Mouse (Mus musculus): ENCODE measurements around the gene Ppan. TPM values are rescaled to one million over a fixed set of nuclear protein-coding genes. Genes with fewer than 3 reads are reported as not detected.

The Ppan gene
- 10 to 100 TPM; 23.5 to 25.5 TPM for total RNA-seq (2021)

- peak; percentile 86 to 89 for DNase-seq (ENCODE audit: extremely low spot score in 1 of 2, low spot score in 1 of 2)
Observed at GRCm38 (mm10) chr9:20887704-20888385, at the start of gene Ppan. Gene Ppan (plus strand): TSS chr9:20888175.

- DNase-seq (ENCODE audit: extremely low spot score in 1 of 2, low spot score in 1 of 2) = no peak
Observed at GRCm38 (mm10) chr9:20838931-20839330, 49.0 kb upstream of the Ppan start.

DNA sequence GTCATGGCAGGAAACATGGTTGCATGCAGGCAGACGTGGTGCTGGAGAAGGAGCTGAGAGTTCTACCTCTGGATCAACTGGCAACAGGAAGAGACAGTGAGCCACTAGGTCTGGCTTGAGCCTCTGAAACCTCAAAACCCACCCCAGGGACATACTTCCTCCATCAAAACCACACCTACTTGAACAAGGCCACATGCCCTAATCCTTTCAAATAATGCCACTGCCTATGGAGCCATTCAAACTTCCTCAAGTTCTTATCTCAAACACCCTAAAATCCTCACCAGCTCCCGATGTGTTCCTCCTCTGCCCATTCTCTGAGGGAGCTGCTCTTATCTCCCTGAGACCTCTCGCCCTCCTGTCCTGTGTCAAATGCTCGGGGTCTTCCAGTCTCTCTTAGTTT, 45.8 kb upstream of the Ppan start:
- no peak for DNase-seq (ENCODE audit: extremely low spot score in 1 of 2, low spot score in 1 of 2)

DNA sequence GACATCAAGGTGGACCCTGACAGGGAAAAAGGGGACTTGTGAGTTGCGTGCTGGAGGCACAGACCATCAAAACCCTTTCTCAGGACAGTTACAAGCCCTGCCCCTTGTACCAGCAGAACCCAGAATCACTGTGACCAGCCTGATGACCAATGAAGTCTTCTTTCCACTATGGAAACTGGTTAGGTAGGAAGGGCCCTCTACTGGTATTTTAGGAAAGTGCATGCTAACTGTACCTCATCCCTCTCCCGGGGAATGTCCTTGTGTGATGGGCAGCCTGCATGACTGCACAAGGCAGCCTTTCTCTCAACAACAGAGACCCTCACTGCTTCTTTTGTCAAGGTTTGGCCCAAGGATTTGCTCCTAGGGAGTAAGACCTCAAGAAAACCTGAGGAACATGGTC, 45.3 kb upstream of the Ppan start:
- no peak for DNase-seq (ENCODE audit: extremely low spot score in 1 of 2, low spot score in 1 of 2)

DNA sequence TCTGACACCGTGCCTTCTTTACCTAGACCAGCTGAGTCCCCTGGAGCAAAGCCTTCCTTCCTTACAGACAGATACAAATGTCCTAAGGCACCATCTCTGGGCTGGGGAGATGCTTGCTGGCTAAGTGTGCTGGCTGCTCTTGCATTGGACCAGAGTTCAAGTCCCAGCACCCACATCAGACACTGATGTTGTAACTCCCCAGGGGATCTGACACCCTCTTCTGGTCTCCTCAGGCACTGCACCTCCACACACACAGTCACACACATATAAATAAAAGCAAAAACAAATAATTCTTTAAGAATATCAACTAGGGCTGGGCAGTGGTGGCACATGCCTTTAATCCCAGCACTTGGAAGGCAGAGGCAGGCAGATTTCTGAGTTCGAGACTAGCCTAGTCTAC, 37.8 kb upstream of the Ppan start:
- no peak for DNase-seq (ENCODE audit: extremely low spot score in 1 of 2, low spot score in 1 of 2)

DNA sequence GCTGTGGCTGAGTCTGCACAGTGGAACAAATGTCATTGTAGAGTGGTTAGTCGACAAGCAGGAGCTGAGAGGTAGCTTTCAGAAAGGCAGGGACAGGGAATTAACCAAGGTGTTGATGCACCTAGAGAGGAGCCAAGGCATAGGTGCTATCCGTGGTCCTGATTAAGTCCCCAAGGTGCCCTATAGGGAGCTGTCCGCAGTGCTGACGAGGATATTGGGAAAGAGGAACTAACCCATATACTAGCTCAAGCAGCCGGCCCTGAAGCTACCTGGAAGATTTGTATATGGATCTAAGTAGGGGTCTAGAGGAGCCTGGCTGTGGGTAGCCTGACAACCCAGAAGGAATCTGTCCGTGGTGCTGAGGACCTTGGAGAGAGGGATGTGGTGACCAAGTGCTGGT, 30.8 kb upstream of the Ppan start:
- DNase-seq (ENCODE audit: extremely low spot score in 1 of 2, low spot score in 1 of 2) = no peak

GRCm38 (mm10) chr9:20859926-20860325, 28.0 kb upstream of the Ppan start:
- no peak for DNase-seq (ENCODE audit: extremely low spot score in 1 of 2, low spot score in 1 of 2)

- DNase-seq (ENCODE audit: extremely low spot score in 1 of 2, low spot score in 1 of 2) = no peak
Observed at GRCm38 (mm10) chr9:20861821-20862220, 26.2 kb upstream of the Ppan start.

DNA sequence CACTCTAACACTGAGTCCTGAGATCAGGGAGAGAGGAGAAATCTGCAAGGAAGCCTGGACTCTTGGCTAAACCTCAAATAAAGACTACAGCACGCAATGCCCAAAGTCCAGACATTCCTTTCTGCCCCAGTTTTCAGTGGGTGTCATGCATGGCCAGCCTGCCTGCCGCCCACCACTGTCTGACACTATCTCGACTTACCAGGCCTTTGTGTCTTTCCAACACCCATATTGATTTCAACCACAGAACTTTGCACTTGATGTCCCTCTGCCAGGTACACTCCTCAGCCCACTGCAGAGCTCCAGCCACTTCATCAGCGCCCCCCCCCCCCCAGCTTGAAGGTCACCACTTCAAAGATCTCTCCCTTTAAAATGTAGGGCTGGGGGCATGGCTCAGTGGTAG, 25.8 kb upstream of the Ppan start:
- DNase-seq (ENCODE audit: extremely low spot score in 1 of 2, low spot score in 1 of 2) = no peak

GRCm38 (mm10) chr9:20866879-20867278, 21.1 kb upstream of the Ppan start:
- DNase-seq (ENCODE audit: extremely low spot score in 1 of 2, low spot score in 1 of 2) = no peak

DNA sequence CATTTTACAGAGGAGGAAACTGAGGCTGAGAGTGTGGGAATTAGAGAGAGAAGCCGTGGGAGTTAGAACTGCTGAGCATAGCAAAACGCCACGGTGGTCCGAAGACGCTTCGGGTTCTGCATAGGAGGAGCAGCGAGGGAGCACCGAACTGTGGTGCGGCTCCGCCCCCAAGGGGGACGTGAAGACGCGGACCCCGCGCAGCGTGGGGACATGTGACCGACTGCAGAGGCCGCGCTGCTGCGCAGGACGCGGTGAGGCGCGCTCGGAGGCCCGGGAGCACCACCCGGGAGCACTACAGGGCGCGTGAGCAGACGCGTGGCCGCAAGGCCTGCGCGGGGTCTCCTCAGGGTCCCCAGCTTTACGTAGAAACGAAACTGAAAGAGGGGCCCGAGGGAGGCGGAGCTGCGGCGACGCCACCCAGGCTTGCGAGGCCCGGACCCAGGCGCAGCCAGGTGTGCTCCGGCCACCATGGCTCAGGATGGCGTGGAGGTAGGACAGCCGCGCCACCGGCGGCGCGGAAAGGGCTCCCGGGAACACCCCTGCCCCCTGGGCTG, 19.4 kb upstream of the Ppan start, which contains the start of gene A230050P20Rik:
Gene A230050P20Rik (plus strand): TSS at position 195 of the 554 bp plus-strand sequence.
- DNase-seq (ENCODE audit: extremely low spot score in 1 of 2, low spot score in 1 of 2) = peak; percentile 64 to 67

- no peak for DNase-seq (ENCODE audit: extremely low spot score in 1 of 2, low spot score in 1 of 2)
Observed at GRCm38 (mm10) chr9:20869246-20869645, 18.7 kb upstream of the Ppan start.

DNA sequence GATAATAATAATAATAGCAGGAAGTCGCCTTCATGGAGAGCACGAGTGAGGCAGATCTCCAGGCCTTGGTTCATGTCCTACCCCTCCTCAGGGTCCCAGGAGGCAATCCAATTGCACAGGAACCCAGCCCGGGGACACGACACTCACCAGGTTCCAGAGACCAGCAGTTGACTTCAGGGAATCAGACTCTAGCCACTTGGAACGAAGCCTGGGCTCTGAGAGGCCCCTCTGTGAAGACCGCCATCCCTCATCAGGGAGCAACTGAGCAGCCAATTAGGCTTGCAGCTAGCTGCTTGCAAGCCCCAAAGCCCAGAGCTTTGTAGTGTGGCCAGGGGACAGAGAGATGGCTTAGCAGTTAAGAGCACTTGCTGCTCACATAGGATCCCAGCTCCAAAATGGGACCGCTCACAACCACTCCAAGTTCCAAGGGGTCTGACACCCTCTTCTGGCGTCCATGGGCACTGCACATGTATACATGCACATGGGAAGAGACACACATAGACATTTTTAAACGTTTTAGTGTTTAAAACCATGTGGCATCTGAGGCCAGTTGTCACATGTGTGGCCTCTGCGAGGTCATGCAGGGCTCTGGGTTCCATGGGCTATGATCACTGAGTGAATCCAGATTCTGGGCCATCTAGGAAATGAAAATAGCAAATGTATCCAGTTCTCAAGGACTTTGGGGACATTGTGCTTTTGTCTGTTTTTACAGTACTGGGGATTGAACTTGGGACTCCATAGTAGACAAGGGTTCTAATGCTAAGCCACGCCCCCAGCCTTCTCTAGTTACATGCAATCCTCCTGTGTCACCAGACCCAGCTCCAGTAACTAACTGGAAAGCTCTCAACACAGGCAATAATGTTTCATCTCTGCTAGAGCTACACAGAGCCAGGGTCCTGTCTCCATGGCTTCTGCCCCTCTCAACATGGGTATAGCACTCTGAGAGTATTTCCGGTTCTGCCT, 17.5 kb upstream of the Ppan start:
- DNase-seq (ENCODE audit: extremely low spot score in 1 of 2, low spot score in 1 of 2) = no peak

DNA sequence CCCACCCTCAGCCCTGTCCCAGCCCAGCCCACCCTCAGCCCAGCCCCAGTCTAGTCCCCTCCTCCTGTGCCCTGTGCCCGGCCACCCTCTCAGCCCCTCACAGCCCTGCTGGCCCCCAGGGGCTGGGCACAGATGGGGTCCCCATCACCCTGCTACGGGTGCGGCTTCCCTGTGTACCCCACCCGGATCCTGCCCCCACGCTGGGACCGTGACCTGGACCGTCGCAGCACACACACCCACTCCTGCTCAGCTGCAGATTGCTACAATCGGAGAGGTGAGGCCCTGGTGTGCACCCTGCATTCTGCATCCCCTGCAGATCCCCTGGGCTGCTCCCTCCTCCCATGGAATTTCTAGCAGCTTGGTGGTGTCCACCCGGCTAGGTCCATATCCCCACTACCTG, 15.0 kb upstream of the Ppan start:
- DNase-seq (ENCODE audit: extremely low spot score in 1 of 2, low spot score in 1 of 2) = no peak

DNA sequence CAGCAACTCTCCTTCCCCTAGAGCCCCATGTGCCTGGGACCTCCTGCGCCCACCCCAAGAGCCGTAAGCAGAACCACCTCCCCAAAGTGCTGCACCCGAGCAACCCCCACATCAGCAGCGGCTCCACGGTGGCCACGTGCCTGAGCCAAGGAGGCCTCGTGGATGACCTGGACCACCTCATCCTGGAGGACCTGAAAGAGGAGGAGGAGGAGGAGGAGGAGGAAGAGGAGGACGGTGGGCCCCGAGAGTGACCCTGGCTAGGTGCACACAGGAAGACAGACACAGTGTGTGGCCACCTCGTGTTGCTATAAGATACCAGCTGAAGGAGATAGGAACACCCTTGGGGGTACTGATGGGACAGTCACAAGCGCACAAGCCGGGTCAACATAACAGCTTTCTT, 14.5 kb upstream of the Ppan start:
- DNase-seq (ENCODE audit: extremely low spot score in 1 of 2, low spot score in 1 of 2) = no peak

DNA sequence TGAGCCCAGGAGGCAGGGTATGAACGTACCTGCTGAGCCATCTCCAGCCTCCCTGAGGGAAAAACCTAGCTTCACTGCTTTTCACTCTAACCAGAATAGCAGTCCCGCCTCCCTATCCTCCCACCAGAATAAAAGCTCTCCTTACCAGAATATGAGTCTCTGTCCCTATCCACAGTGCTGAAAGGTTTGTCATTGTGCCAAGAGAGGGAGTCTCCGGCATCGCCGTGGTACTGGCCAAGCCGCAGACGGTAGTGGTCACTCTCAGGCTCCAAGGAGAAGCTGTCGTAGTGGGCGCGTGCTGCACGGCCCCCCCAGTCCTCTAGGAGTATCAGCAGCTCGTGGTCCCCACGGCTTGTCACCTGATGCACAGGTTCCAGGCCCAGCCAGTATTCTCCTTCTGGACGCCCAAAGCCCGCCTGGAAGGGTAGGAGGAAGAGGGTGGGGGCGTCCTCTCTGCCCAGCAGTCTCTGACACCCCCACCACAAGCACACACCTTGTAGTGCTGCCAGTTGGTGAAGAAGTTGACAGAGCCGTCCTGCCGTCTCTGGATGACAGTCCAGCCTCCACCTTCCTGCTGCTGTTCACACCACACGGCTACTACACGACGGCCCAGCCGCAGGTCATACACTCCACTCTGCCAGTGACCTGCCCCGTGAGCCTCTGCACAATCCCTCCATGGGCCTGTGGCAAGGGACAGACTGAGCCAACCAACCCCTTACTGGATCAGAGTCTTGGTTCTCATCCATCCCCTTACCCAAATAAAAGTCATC, 12.8 kb upstream of the Ppan start:
- no peak for DNase-seq (ENCODE audit: extremely low spot score in 1 of 2, low spot score in 1 of 2)

DNA sequence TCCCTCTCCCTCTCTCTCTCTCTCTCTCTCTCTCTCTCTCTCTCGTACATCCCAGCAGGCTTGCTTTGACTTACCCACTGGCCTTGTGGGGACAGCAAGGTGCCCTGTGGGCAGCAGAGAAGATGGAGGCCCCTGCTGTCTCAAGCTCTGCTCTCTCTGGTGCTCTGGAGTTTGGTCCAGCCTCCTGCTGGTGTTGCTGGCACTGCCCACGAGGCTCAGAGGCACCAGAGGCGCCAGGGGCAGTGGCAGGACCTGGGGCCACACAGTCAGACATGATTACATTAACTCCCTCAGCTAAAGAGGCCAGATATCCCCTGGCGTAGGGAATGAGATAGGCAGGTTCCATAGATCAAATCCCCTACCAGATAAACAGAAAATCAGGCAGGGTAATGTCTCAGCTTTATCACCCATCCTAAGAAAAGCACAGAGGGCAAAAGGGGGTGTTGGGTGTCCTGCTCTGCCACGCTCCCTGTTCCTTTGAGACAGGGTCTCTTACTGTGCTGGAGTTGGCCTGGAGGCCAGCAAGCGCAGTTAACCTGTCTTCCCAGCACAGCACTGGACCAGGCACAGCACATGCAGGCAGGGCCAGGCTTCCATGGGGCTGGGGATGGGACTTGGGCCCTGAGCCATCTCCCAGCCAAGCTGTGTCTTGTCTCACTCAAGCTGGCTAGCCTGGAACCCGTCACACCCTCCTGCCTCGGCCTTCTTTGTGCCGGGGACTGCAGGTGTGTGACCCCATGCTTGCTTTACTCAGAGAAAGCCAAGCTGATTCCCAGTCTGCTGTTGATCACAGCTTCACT, 11.5 kb upstream of the Ppan start:
- no peak for DNase-seq (ENCODE audit: extremely low spot score in 1 of 2, low spot score in 1 of 2)

DNA sequence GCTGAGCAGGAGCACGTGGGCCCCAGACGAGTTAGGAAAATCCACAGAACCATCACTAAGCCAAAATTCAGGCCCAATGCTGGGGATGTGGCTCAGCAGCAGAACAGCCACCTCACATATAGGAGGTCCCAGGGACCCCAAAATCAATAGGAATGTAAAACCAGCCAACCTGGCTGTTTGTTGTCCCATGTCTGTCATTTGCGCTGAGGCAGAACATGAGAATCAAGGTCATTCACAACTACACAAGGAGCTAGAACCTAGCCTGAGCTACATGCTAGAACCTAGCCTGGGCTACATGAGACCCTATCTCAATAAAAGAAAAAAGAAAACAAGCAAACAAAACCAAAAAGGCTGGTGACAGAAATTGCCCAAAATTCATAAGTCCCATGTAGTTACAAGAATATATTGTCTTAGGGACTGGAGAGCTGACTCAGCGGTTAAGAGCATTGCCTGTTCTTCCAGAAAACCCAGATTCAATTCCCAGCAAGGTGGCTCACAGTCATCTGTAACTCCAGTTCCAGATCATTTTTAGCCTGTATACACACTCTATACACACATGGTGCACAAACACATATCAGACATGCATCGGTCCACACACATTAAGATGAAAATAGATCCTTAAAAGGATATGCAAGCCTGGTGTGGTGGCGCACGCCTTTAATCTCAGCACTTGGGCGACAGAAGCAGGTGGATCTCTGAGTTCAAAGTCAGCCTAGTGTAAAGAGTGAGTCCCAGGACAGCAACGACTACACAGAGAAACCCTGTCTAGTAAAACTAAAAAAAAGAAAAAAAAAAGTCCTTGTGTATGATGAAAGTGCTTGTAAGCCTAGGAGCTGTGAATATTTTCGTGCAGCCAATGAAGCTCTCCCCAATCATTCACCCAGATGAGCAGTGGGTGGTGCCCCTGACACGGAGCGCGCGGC, 10.6 kb upstream of the Ppan start:
- no peak for DNase-seq (ENCODE audit: extremely low spot score in 1 of 2, low spot score in 1 of 2)
